Mouse (Mus musculus) thymus, adult 2 months (tissue): ENCODE results near the gene Foxf1.

ENCODE experiments used
- CTCF ChIP-seq: fragments of 200-500 bp; IDR thresholded peaks from 2 replicates; pipeline ENCODE4 v1.5.1; 2012; ENCODE audit warnings: mild to moderate bottlenecking, control low read depth, low read length, moderate library complexity, borderline replicate concordance; ENCODE audit not compliant: control insufficient read depth, poor library complexity, insufficient read depth; ENCODE audit errors: extremely low read depth
- POLR2A ChIP-seq: fragments of 200-500 bp; IDR thresholded peaks from 2 replicates; pipeline ENCODE4 v1.6.1; 2012; ENCODE audit warnings: mild to moderate bottlenecking, low read length, control low read depth, moderate library complexity; ENCODE audit not compliant: control insufficient read depth, poor library complexity, insufficient read depth; ENCODE audit errors: extremely low read depth

GRCm38 (mm10) chr8:121059098-121059497 is 25.1 kb upstream of the Foxf1 start:
- TF ChIP-seq CTCF (no peak), POLR2A (no peak)
